Mouse (Mus musculus): ENCODE results near the gene Smim23. TPM values are rescaled to one million over a fixed set of nuclear protein-coding genes. Genes with fewer than 3 reads are reported as not detected.

The Smim23 gene
- polyA plus RNA-seq, 1 experiment, result 257 TPM

DNA sequence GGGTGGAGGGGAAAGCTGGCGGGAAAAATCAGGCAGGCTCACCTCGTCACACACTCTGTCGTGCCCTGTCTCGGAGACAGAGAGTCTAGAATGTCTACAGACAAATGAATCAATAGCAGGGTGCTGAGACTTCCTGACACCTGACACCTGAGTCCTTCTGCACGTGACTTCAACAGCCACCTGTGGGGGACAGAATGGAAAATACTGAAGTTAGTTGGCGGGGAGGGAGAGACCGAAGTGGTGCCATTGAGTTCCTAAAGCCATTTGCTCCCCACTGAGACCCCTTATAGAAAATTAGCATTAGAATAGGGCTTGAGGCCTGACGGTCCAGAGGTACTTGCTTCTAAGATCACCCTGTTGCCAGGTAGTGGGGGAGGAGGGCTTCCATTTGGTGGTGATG, 10.6 kb upstream of the Smim23 start:
- H3K4me1 ChIP-seq (ENCODE audit: control insufficient read depth, insufficient read depth, low read length), result peaks cover 3% of the 10 kb centered on the region; the same call in 1 of the 2 replicates
- no peaks in the 10 kb centered on the region for H3K36me3 ChIP-seq (ENCODE audit: control insufficient read depth, insufficient read depth, low read length)
- H3K4me3 ChIP-seq (ENCODE audit: control insufficient read depth, low read depth, low read length), result no peak overlapping the region
- no peak overlapping the region for H3K27ac ChIP-seq (ENCODE audit: control insufficient read depth, insufficient read depth, low read depth, low read length)
- H3K27me3 ChIP-seq (ENCODE audit: control insufficient read depth, insufficient read depth, low read length), result no peaks in the 10 kb centered on the region
- TF ChIP-seq CTCF (IDR thresholded peaks at IDR 0.05; ENCODE audit: control insufficient read depth, insufficient read depth, insufficient replicate concordance, low read depth, low read length) (no peak), POLR2A (IDR thresholded peaks at IDR 0.05; ENCODE audit: control insufficient read depth, low read depth, low read length) (no peak)

DNA sequence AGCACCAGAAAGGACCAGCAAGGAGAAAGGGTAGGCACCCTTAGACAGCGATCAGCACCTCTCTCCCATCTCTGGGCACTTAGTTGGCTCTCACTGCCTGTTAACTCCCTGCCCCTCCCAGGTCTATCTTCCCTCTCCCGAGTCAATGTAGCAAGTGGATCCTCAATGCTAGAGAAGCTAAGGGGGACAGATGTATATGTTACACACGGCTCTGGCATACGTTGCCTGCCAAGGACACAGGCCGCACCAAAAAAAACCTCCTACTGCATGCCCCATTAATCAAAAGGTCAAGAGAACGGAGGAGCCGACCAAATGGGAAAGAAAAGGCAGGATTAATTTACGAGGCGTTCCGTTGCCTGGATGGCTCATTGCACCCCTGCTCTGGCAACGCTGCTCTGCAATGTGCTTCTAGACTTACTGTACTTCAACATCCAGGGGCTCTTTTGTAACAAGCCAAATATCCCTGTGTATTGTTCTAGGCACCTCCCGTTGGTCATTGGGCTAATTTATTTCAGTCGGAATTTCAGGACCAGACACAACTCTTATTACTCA, 10.0 kb upstream of the Smim23 start:
- TF ChIP-seq POLR2A (IDR thresholded peaks at IDR 0.05; ENCODE audit: control insufficient read depth, low read depth, low read length), result no peak
- no peak for TF ChIP-seq CTCF (IDR thresholded peaks at IDR 0.05; ENCODE audit: control insufficient read depth, insufficient read depth, insufficient replicate concordance, low read depth, low read length)
- no peaks in the 10 kb centered on the region for H3K36me3 ChIP-seq (ENCODE audit: control insufficient read depth, insufficient read depth, low read length)
- H3K27ac ChIP-seq (ENCODE audit: control insufficient read depth, insufficient read depth, low read depth, low read length), result no peak overlapping the region

DNA sequence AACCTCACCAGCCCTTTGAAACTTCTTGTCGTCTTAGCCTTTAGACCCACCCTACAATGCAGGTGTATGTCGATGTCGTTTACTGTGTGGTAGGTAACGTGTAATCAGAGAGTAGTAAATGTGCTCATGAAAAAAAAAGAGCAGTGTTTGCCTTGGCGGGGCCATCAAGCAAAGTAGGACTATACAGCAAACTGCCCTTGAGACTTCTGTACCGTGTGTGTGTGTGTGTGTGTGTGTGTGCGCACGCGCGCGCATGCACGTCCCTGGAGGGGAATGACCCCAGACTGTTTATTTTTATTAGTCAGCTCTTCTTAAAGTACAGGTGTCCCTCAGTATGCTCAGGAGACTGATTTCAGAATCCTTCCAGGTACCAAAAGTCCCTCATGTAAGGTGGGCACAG, 6.8 kb downstream of the Smim23 start:
- Histone ChIP-seq H3K36me3 (ENCODE audit: control insufficient read depth, insufficient read depth, low read length) (no peaks in the 10 kb centered on the region), H3K27ac (ENCODE audit: control insufficient read depth, insufficient read depth, low read depth, low read length) (no peak overlapping the region), H3K4me1 (ENCODE audit: control insufficient read depth, insufficient read depth, low read length) (no peaks in the 10 kb centered on the region), H3K27me3 (ENCODE audit: control insufficient read depth, insufficient read depth, low read length) (no peaks in the 10 kb centered on the region), H3K4me3 (ENCODE audit: control insufficient read depth, low read depth, low read length) (no peak overlapping the region)
- TF ChIP-seq CTCF (IDR thresholded peaks at IDR 0.05; ENCODE audit: control insufficient read depth, insufficient read depth, insufficient replicate concordance, low read depth, low read length) (no peak), POLR2A (IDR thresholded peaks at IDR 0.05; ENCODE audit: control insufficient read depth, low read depth, low read length) (no peak)

More for the DNA sequence above, 10.0 kb upstream of the Smim23 start:
- Histone ChIP-seq H3K27me3 (ENCODE audit: control insufficient read depth, insufficient read depth, low read length) (no peaks in the 10 kb centered on the region), H3K4me1 (ENCODE audit: control insufficient read depth, insufficient read depth, low read length) (peaks cover 3% of the 10 kb centered on the region; the same call in 1 of the 2 replicates), H3K4me3 (ENCODE audit: control insufficient read depth, low read depth, low read length) (no peak overlapping the region)

- Histone ChIP-seq H3K4me3 (ENCODE audit: control insufficient read depth, low read depth, low read length) (no peak overlapping the region), H3K36me3 (ENCODE audit: control insufficient read depth, insufficient read depth, low read length) (no peaks in the 10 kb centered on the region), H3K4me1 (ENCODE audit: control insufficient read depth, insufficient read depth, low read length) (no peaks in the 10 kb centered on the region), H3K27ac (ENCODE audit: control insufficient read depth, insufficient read depth, low read depth, low read length) (no peak overlapping the region), H3K27me3 (ENCODE audit: control insufficient read depth, insufficient read depth, low read length) (no peaks in the 10 kb centered on the region)
- TF ChIP-seq CTCF (IDR thresholded peaks at IDR 0.05; ENCODE audit: control insufficient read depth, insufficient read depth, insufficient replicate concordance, low read depth, low read length) (no peak), POLR2A (IDR thresholded peaks at IDR 0.05; ENCODE audit: control insufficient read depth, low read depth, low read length) (no peak)
Observed at GRCm38 (mm10) chr11:32814286-32814685, 10.1 kb downstream of the Smim23 start.

- H3K27me3 ChIP-seq (ENCODE audit: control insufficient read depth, insufficient read depth, low read length), result no peaks in the 10 kb centered on the region
- H3K27ac ChIP-seq (ENCODE audit: control insufficient read depth, insufficient read depth, low read depth, low read length), result no peak overlapping the region
- TF ChIP-seq POLR2A (IDR thresholded peaks at IDR 0.05; ENCODE audit: control insufficient read depth, low read depth, low read length), result no peak
- TF ChIP-seq CTCF (IDR thresholded peaks at IDR 0.05; ENCODE audit: control insufficient read depth, insufficient read depth, insufficient replicate concordance, low read depth, low read length), result no peak
- H3K4me3 ChIP-seq (ENCODE audit: control insufficient read depth, low read depth, low read length), result no peak overlapping the region
- H3K36me3 ChIP-seq (ENCODE audit: control insufficient read depth, insufficient read depth, low read length), result no peaks in the 10 kb centered on the region
- H3K4me1 ChIP-seq (ENCODE audit: control insufficient read depth, insufficient read depth, low read length), result no peaks in the 10 kb centered on the region
Observed at GRCm38 (mm10) chr11:32809091-32809490, 15.3 kb downstream of the Smim23 start.

DNA sequence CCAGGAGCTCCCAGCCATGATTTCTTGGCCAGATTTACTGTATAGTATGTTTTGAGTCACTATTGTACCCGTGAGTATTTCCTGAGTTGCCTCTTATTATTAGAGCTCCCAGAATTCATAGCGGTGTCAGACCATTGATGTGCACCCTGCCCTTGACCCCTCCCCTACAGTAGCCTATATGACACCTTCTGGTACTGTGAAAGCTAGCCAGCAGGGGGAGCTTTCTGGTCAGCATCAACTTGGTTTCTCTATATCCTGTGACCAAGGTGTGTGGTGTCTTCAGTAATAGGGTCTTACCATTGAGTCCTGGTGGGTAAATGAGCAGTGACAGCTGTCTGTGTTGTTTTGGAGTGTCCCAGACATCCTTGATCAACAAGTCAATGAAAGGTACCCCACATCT, 18.4 kb downstream of the Smim23 start:
- Histone ChIP-seq H3K4me3 (ENCODE audit: control insufficient read depth, low read depth, low read length) (no peak overlapping the region), H3K4me1 (ENCODE audit: control insufficient read depth, insufficient read depth, low read length) (no peaks in the 10 kb centered on the region), H3K36me3 (ENCODE audit: control insufficient read depth, insufficient read depth, low read length) (no peaks in the 10 kb centered on the region), H3K27me3 (ENCODE audit: control insufficient read depth, insufficient read depth, low read length) (no peaks in the 10 kb centered on the region), H3K27ac (ENCODE audit: control insufficient read depth, insufficient read depth, low read depth, low read length) (no peak overlapping the region)
- peak; percentile 16; the same call in 1 of the 2 replicates for TF ChIP-seq CTCF (IDR thresholded peaks at IDR 0.05; ENCODE audit: control insufficient read depth, insufficient read depth, insufficient replicate concordance, low read depth, low read length)
- TF ChIP-seq POLR2A (IDR thresholded peaks at IDR 0.05; ENCODE audit: control insufficient read depth, low read depth, low read length), result no peak

DNA sequence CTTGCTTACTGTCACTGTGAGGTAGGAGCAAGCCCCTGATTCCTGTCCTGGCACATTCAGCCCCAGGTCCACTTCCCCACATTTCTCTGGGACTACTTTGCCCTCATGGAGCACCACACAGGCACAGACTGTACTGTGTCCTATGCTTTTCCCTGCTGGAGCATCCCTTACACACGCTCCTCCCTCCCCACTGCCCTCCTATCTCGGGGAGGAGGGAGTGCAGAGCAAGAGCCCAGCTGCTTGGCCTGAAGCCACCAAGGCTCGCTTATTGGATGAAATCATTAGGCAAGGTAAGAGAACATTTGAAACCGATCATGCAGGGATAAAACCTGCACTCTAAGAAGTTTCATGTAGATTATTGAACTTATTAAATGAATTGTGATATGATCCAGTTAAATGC, 20.7 kb downstream of the Smim23 start:
- no peaks in the 10 kb centered on the region for H3K4me1 ChIP-seq (ENCODE audit: control insufficient read depth, insufficient read depth, low read length)
- no peak overlapping the region for H3K27ac ChIP-seq (ENCODE audit: control insufficient read depth, insufficient read depth, low read depth, low read length)
- H3K27me3 ChIP-seq (ENCODE audit: control insufficient read depth, insufficient read depth, low read length), result no peaks in the 10 kb centered on the region
- no peak overlapping the region for H3K4me3 ChIP-seq (ENCODE audit: control insufficient read depth, low read depth, low read length)
- no peaks in the 10 kb centered on the region for H3K36me3 ChIP-seq (ENCODE audit: control insufficient read depth, insufficient read depth, low read length)
- TF ChIP-seq CTCF (IDR thresholded peaks at IDR 0.05; ENCODE audit: control insufficient read depth, insufficient read depth, insufficient replicate concordance, low read depth, low read length), result no peak

- Histone ChIP-seq H3K36me3 (ENCODE audit: control insufficient read depth, insufficient read depth, low read length) (no peaks in the 10 kb centered on the region), H3K27me3 (ENCODE audit: control insufficient read depth, insufficient read depth, low read length) (no peaks in the 10 kb centered on the region), H3K4me3 (ENCODE audit: control insufficient read depth, low read depth, low read length) (no peak overlapping the region), H3K4me1 (ENCODE audit: control insufficient read depth, insufficient read depth, low read length) (no peaks in the 10 kb centered on the region), H3K27ac (ENCODE audit: control insufficient read depth, insufficient read depth, low read depth, low read length) (no peak overlapping the region)
- TF ChIP-seq POLR2A (IDR thresholded peaks at IDR 0.05; ENCODE audit: control insufficient read depth, low read depth, low read length), result no peak
- TF ChIP-seq CTCF (IDR thresholded peaks at IDR 0.05; ENCODE audit: control insufficient read depth, insufficient read depth, insufficient replicate concordance, low read depth, low read length), result no peak
Observed at GRCm38 (mm10) chr11:32801715-32802114, 22.7 kb downstream of the Smim23 start.
